ENCODE assay signal across 7 mouse cellular contexts in the genomic region with DNA sequence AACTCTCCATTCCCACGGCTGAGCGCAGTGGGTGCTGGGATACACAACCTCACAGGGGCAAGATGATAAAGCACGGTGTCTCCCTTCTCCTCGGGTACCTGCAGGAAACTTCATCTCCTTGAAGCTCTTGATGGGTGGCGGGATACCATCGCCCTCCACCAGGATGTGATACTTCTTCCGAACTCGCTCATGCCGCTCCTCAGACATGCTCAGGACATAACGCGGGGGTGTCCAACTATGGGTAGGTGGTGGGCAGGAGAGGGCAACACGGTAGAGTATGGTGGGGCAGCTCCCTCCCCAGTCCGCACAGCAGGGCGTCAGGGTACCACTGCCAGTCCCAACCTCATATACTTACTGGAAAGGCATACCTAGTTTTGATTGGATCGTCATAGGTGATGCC. TPM values are rescaled to one million over a fixed set of nuclear protein-coding genes. Genes with fewer than 3 reads are reported as not detected.
DNase-seq lines count a peak whose midpoint lies in the region; ATAC-seq and TF ChIP-seq lines count a peak whose summit lies in the region.

No protein-coding gene starts in this region.

- 0 out of 2 replicates have a peak, but pooled peaks cover 4% of the 10 kb centered on the region for H3K4me1 ChIP-seq in lung, embryonic 14.5 days (ENCODE audit: insufficient read depth)
- H3K4me1 ChIP-seq in forebrain, embryonic 12.5 days: peaks cover 19% of the 10 kb centered on the region
- peaks cover 9% of the 10 kb centered on the region for H3K4me1 ChIP-seq in limb, embryonic 12.5 days (replicated peaks)
- peaks cover 9% of the 10 kb centered on the region for H3K4me1 ChIP-seq in small intestine, adult 2 months (ENCODE audit: control insufficient read depth, insufficient read depth, insufficient read length, low read length)

- ATAC-seq in lung, embryonic 14.5 days (ENCODE audit: insufficient read depth): no peak
- ATAC-seq in forebrain, embryonic 12.5 days (ENCODE audit: low FRiP score): no peak
- no peak for ATAC-seq in limb, embryonic 12.5 days (ENCODE audit: insufficient number of reproducible peaks, insufficient read depth, low FRiP score, low TSS enrichment, low read depth)

- H3K9me3 ChIP-seq in lung, embryonic 14.5 days (ENCODE audit: low read depth, low read length): no peaks in the 10 kb centered on the region
- no peaks in the 10 kb centered on the region for H3K9me3 ChIP-seq in forebrain, embryonic 12.5 days
- no peaks in the 10 kb centered on the region for H3K9me3 ChIP-seq in limb, embryonic 12.5 days

- WGBS in lung, embryonic 14.5 days: 92% methylated on average over 15 of the region's 15 CpGs
- 92% methylated on average over 15 of the region's 15 CpGs for WGBS in forebrain, embryonic 12.5 days
- 90% methylated on average over 15 of the region's 15 CpGs for WGBS in limb, embryonic 12.5 days
- WGBS in small intestine, adult 2 months: 93% methylated on average over 15 of the region's 15 CpGs

- no peak for TF ChIP-seq CTCF in lung, embryonic 14.5 days (IDR thresholded peaks at IDR 0.05; ENCODE audit: low read depth)
- TF ChIP-seq CTCF in small intestine, adult 2 months (IDR thresholded peaks at IDR 0.05; ENCODE audit: extremely low read depth, insufficient read length, insufficient replicate concordance, low read depth, low read length): no peak

- peak overlapping the region; percentile 73; the same call in 1 of the 2 replicates for H3K9ac ChIP-seq in lung, embryonic 14.5 days
- H3K9ac ChIP-seq in forebrain, embryonic 12.5 days: no peak overlapping the region
- H3K9ac ChIP-seq in limb, embryonic 12.5 days (replicated peaks): no peak overlapping the region

- TF ChIP-seq POLR2A in small intestine, adult 2 months (IDR thresholded peaks at IDR 0.05; ENCODE audit: low read depth, low read length): no peak

- no peaks in the 10 kb centered on the region for H3K27me3 ChIP-seq in lung, embryonic 14.5 days (ENCODE audit: insufficient read depth, low read length)
- no peaks in the 10 kb centered on the region for H3K27me3 ChIP-seq in forebrain, embryonic 12.5 days
- no peaks in the 10 kb centered on the region for H3K27me3 ChIP-seq in limb, embryonic 12.5 days
- H3K27me3 ChIP-seq in small intestine, adult 2 months (ENCODE audit: control insufficient read depth, insufficient read depth, low read length): no peaks in the 10 kb centered on the region

- peaks cover 72% of the 10 kb centered on the region for H3K36me3 ChIP-seq in lung, embryonic 14.5 days (ENCODE audit: insufficient read depth)
- H3K36me3 ChIP-seq in forebrain, embryonic 12.5 days (replicated peaks): peaks cover 72% of the 10 kb centered on the region
- peaks cover 77% of the 10 kb centered on the region for H3K36me3 ChIP-seq in limb, embryonic 12.5 days
- peaks cover 38% of the 10 kb centered on the region for H3K36me3 ChIP-seq in small intestine, adult 2 months (ENCODE audit: control insufficient read depth, insufficient read depth, low read length)

- peak overlapping the region; percentile 89 for H3K4me3 ChIP-seq in lung, embryonic 14.5 days (ENCODE audit: low read depth, low read length)
- peak overlapping the region; percentile 80 for H3K4me3 ChIP-seq in forebrain, embryonic 12.5 days (replicated peaks)
- H3K4me3 ChIP-seq in limb, embryonic 12.5 days (replicated peaks): peak overlapping the region; percentile 74
- peak overlapping the region; percentile 84 for H3K4me3 ChIP-seq in small intestine, adult 2 months (ENCODE audit: low read depth, low read length)

- peak overlapping the region; percentile 94 for H3K4me2 ChIP-seq in lung, embryonic 14.5 days
- peak overlapping the region; percentile 92 for H3K4me2 ChIP-seq in forebrain, embryonic 12.5 days
- peak overlapping the region; percentile 98 for H3K4me2 ChIP-seq in limb, embryonic 12.5 days

- no peak for DNase-seq in lung, embryonic 14.5 days
- DNase-seq in lung, postnatal 10 days: no peak
- DNase-seq in urinary bladder, adult 18-20 months (ENCODE audit: low spot score in 2 of 2): no peak
- DNase-seq in right cerebral cortex, adult 2 months (ENCODE audit: low spot score in 2 of 2): no peak

- H3K27ac ChIP-seq in lung, embryonic 14.5 days (ENCODE audit: low read depth): no peak overlapping the region
- no peak overlapping the region for H3K27ac ChIP-seq in forebrain, embryonic 12.5 days
- no peak overlapping the region for H3K27ac ChIP-seq in limb, embryonic 12.5 days
- H3K27ac ChIP-seq in small intestine, adult 2 months (ENCODE audit: insufficient read depth, low read depth, low read length): no peak overlapping the region

RNA-seq across cellular contexts. Expression of a gene that starts 1.3 kb away (rescaled TPM):
- polyA plus RNA-seq in lung, embryonic 14.5 days (2014; fragmentation: Nextera tagmentation; extraction: Ambion mirVana): 74.8 and 75.5 TPM in 2 replicates
- polyA plus RNA-seq in forebrain, embryonic 12.5 days (2016; fragmentation: Nextera tagmentation; extraction: Ambion mirVana): 69.9 and 73.3 TPM in 2 replicates
- polyA plus RNA-seq in limb, embryonic 12.5 days (2016; fragmentation: Nextera tagmentation; extraction: Ambion mirVana): 77.3 and 80.1 TPM in 2 replicates
- 27.3 and 53.6 TPM in 2 replicates for polyA plus RNA-seq in small intestine, adult 2 months (2012; rRNA removed)

RNA-seq across cellular contexts. Expression of a gene that starts 6.1 kb away (rescaled TPM):
- 2.0 and 2.6 TPM in 2 replicates for polyA plus RNA-seq in lung, embryonic 14.5 days (2014; fragmentation: Nextera tagmentation; extraction: Ambion mirVana)
- polyA plus RNA-seq in forebrain, embryonic 12.5 days (2016; fragmentation: Nextera tagmentation; extraction: Ambion mirVana): 3.3 and 3.7 TPM in 2 replicates
- polyA plus RNA-seq in limb, embryonic 12.5 days (2016; fragmentation: Nextera tagmentation; extraction: Ambion mirVana): 2.4 and 2.7 TPM in 2 replicates
- polyA plus RNA-seq in small intestine, adult 2 months (2012; rRNA removed): 14.1 and 25.7 TPM in 2 replicates

RNA-seq across cellular contexts. Expression of a gene that starts 21.7 kb away (rescaled TPM):
- polyA plus RNA-seq in lung, embryonic 14.5 days (2014; fragmentation: Nextera tagmentation; extraction: Ambion mirVana): 185 and 199 TPM in 2 replicates
- polyA plus RNA-seq in forebrain, embryonic 12.5 days (2016; fragmentation: Nextera tagmentation; extraction: Ambion mirVana): 139 and 147 TPM in 2 replicates
- polyA plus RNA-seq in limb, embryonic 12.5 days (2016; fragmentation: Nextera tagmentation; extraction: Ambion mirVana): 154 and 158 TPM in 2 replicates
- polyA plus RNA-seq in small intestine, adult 2 months (2012; rRNA removed): 57.1 and 60.2 TPM in 2 replicates

RNA-seq across cellular contexts. Expression of a gene that starts 35.7 kb away (rescaled TPM):
- 33.4 and 38.4 TPM in 2 replicates for polyA plus RNA-seq in lung, embryonic 14.5 days (2014; fragmentation: Nextera tagmentation; extraction: Ambion mirVana)
- 61.6 and 64.7 TPM in 2 replicates for polyA plus RNA-seq in forebrain, embryonic 12.5 days (2016; fragmentation: Nextera tagmentation; extraction: Ambion mirVana)
- polyA plus RNA-seq in limb, embryonic 12.5 days (2016; fragmentation: Nextera tagmentation; extraction: Ambion mirVana): 65.1 and 69.4 TPM in 2 replicates
- polyA plus RNA-seq in small intestine, adult 2 months (2012; rRNA removed): 51.0 and 76.9 TPM in 2 replicates

RNA-seq across cellular contexts. Expression of a gene that starts 38.3 kb away (rescaled TPM):
- 69.7 and 76.5 TPM in 2 replicates for polyA plus RNA-seq in lung, embryonic 14.5 days (2014; fragmentation: Nextera tagmentation; extraction: Ambion mirVana)
- polyA plus RNA-seq in forebrain, embryonic 12.5 days (2016; fragmentation: Nextera tagmentation; extraction: Ambion mirVana): 115 and 118 TPM in 2 replicates
- polyA plus RNA-seq in limb, embryonic 12.5 days (2016; fragmentation: Nextera tagmentation; extraction: Ambion mirVana): 122 and 133 TPM in 2 replicates
- polyA plus RNA-seq in small intestine, adult 2 months (2012; rRNA removed): 17.6 and 21.1 TPM in 2 replicates
